Mouse (Mus musculus): ENCODE data around the gene Abca14. TPM values are rescaled to one million over a fixed set of nuclear protein-coding genes. Genes with fewer than 3 reads are reported as not detected.

The Abca14 gene
- not detected in 2 replicates for polyA plus RNA-seq (2015; fragmentation: Nextera tagmentation; extraction: Ambion mirVana)

DNA sequence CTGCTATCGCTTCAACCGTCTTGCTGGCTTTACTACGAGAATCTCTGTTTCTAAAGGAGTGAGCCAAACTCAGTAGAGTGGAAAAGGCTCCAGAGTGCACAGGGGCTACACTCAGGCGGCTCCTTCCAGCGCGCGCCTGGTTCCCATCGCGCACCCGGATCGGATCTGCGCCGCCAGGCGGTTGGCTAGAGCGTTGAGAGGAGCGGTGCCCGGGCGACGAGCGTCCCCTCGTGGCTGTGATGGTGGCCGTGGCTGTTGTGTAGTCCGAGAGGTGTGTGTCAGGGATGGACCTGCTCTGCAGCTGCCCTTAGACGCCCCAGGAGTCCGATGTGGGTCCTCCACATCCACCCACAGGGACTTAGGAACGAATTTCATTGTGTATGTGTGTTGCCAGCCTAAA lies at the start of gene Abca14:
Abca14 (plus strand) TSS at position 173 of the 400 bp plus-strand sequence.
- Histone ChIP-seq H3K27ac (ENCODE audit: low read length) (no peak within 1 kb of the TSS), H3K27me3 (ENCODE audit: control insufficient read depth, insufficient read depth, low read length) (peaks cover 14% of the 10 kb centered on the region), H3K9ac (ENCODE audit: low read length) (no peak within 1 kb of the TSS), H3K4me3 (replicated peaks; ENCODE audit: low read length) (no peak within 1 kb of the TSS), H3K4me2 (ENCODE audit: low read depth, low read length) (0 out of 2 replicates have a peak within 1 kb of the TSS, but pooled peaks have one; percentile 19), H3K36me3 (ENCODE audit: control insufficient read depth, insufficient read depth, low read length) (no peaks in the 10 kb centered on the region), H3K4me1 (ENCODE audit: control insufficient read depth, insufficient read depth, low read length) (peaks cover 10% of the 10 kb centered on the region; the same call in 1 of the 2 replicates), H3K9me3 (replicated peaks; ENCODE audit: control insufficient read depth, low read length) (no peaks in the 10 kb centered on the region)
- ATAC-seq (ENCODE audit: insufficient read depth, low FRiP score) = peak; percentile 80
- WGBS = 7% methylated on average over 26 of the region's 26 CpGs

DNA sequence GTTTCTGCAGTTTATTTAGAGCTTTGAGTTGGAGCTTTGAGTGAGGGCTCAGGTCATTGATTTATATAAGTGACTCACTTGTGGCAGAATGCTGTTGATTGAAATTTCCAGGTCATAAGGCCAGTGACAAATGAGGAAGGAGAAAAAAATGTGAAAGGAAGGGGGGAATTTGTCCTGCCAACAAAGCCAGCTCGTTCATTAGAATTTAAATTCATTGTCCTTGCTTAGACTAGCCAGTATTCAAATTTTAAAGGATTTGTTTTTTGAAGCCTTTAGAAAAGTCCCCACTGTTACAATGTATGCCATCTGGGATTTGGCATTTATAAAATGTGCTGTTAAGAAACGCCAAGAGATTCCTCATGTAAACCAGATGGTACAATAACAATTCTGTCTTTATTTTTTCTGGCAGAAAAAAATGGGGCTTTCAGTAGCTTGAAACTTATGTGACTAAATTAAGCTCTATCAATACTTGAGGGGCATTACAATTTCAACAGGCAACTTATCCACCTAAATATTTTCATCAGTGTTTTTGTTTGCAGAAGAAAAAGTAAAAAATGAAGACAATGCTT lies 46.8 kb upstream of the Abca14 start:
- 23% methylated on average over 2 of the region's 2 CpGs for WGBS

DNA sequence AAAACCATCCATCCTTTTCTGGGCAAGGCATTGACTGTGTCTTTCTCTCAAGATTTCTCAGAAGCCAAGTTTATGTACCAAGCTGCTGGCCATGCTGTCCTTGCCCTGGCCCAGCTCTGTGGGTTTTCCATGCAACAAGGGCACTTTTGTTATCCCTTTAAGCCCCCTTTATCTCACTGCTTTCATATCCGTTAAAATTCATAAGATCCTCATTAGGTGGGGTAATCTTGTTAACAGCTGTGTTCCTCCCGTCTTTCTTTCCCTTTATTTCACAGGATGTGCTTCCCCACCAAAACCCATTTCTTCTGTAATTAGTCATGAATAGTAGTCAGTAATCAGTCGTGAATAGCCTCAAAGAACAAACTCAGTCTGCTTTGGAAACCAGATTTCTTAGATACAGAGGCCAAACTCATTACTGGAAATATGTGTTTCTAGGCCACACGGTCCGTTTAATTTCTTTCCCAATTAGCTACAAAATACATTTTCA lies 46.1 kb upstream of the Abca14 start:
- H3K36me3 ChIP-seq (ENCODE audit: control insufficient read depth, insufficient read depth, low read length) = no peaks in the 10 kb centered on the region
- no peak overlapping the region for H3K4me2 ChIP-seq (ENCODE audit: low read depth, low read length)
- H3K27me3 ChIP-seq (ENCODE audit: control insufficient read depth, insufficient read depth, low read length) = no peaks in the 10 kb centered on the region
- no peaks in the 10 kb centered on the region for H3K9me3 ChIP-seq (replicated peaks; ENCODE audit: control insufficient read depth, low read length)
- no peak overlapping the region for H3K9ac ChIP-seq (ENCODE audit: low read length)
- ATAC-seq (ENCODE audit: insufficient read depth, low FRiP score) = no peak
- 46% methylated on average over 5 of the region's 5 CpGs for WGBS
- H3K4me1 ChIP-seq (ENCODE audit: control insufficient read depth, insufficient read depth, low read length) = no peaks in the 10 kb centered on the region
- no peak overlapping the region for H3K4me3 ChIP-seq (replicated peaks; ENCODE audit: low read length)
- no peak overlapping the region for H3K27ac ChIP-seq (ENCODE audit: low read length)

More for the DNA sequence above, 46.8 kb upstream of the Abca14 start:
- no peaks in the 10 kb centered on the region for H3K4me1 ChIP-seq (ENCODE audit: control insufficient read depth, insufficient read depth, low read length)
- no peaks in the 10 kb centered on the region for H3K9me3 ChIP-seq (replicated peaks; ENCODE audit: control insufficient read depth, low read length)
- H3K4me3 ChIP-seq (replicated peaks; ENCODE audit: low read length) = no peak overlapping the region
- no peaks in the 10 kb centered on the region for H3K27me3 ChIP-seq (ENCODE audit: control insufficient read depth, insufficient read depth, low read length)
- no peak overlapping the region for H3K4me2 ChIP-seq (ENCODE audit: low read depth, low read length)
- H3K27ac ChIP-seq (ENCODE audit: low read length) = no peak overlapping the region
- 0 out of 2 replicates have a peak, but pooled peaks have one; percentile 66 for ATAC-seq (ENCODE audit: insufficient read depth, low FRiP score)
- no peak overlapping the region for H3K9ac ChIP-seq (ENCODE audit: low read length)
- no peaks in the 10 kb centered on the region for H3K36me3 ChIP-seq (ENCODE audit: control insufficient read depth, insufficient read depth, low read length)

DNA sequence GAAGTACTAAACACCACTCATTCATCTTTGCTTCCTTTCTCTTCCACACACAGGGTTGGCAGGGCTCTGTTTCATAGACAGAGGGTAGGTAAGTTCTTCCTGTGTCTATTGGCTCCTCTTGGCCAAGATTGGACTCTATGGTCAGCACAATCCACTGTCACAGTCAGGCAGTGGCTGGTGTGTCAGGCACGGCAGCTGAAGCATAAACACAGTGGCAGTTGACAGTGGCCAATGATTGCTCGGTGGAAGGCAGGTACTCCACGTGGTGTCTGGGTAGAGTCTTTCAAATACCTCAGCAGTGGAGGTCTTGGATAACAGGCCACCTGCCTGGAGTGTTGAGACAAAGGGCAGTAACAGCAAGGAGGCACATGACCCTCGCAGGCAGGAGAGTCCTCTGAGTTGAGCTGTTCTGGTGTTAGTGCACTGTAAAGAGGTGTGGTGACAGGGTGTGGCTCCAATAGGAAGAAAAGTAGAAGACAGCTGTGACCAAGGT lies 45.6 kb upstream of the Abca14 start:
- no peaks in the 10 kb centered on the region for H3K9me3 ChIP-seq (replicated peaks; ENCODE audit: control insufficient read depth, low read length)
- H3K27ac ChIP-seq (ENCODE audit: low read length) = no peak overlapping the region
- H3K4me3 ChIP-seq (replicated peaks; ENCODE audit: low read length) = no peak overlapping the region
- H3K4me1 ChIP-seq (ENCODE audit: control insufficient read depth, insufficient read depth, low read length) = no peaks in the 10 kb centered on the region
- H3K9ac ChIP-seq (ENCODE audit: low read length) = no peak overlapping the region
- no peaks in the 10 kb centered on the region for H3K36me3 ChIP-seq (ENCODE audit: control insufficient read depth, insufficient read depth, low read length)
- H3K27me3 ChIP-seq (ENCODE audit: control insufficient read depth, insufficient read depth, low read length) = no peaks in the 10 kb centered on the region
- ATAC-seq (ENCODE audit: insufficient read depth, low FRiP score) = peak; percentile 73
- WGBS = 34% methylated on average over 4 of the region's 4 CpGs
- no peak overlapping the region for H3K4me2 ChIP-seq (ENCODE audit: low read depth, low read length)

DNA sequence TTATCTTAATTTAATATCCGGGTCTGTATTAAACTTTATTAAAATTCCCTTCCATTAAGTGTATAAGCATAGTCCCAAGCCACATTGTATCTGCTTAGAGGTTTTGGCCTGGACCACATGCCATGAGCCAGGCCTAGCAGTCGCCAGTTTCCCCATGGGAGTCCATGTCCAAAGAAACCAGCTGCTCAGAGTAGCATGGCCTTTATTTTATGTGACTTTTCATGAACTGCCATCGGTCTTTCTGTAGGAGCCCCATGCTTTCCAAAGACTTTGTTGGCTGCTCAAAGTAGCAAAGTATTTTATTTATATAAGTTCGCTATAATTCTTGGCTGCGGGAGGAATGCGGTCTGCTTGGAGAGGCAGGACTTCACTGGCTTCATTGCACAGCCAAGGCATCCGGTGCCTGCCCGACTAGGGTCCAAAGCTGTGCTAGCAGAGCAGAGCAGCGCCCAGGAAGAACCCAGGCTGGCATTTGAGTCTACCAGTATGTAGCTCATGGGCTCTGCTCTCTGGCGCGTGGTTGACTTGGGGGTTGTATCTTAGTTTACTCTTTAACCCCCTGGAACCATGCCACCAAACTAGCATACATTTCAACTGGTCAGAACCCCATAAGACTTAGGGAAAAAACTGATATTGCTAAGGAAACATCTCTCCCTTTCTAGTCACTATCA lies 40.0 kb upstream of the Abca14 start:
- H3K27ac ChIP-seq (ENCODE audit: low read length) = no peak overlapping the region
- H3K36me3 ChIP-seq (ENCODE audit: control insufficient read depth, insufficient read depth, low read length) = no peaks in the 10 kb centered on the region
- H3K4me1 ChIP-seq (ENCODE audit: control insufficient read depth, insufficient read depth, low read length) = no peaks in the 10 kb centered on the region
- H3K4me3 ChIP-seq (replicated peaks; ENCODE audit: low read length) = no peak overlapping the region
- ATAC-seq (ENCODE audit: insufficient read depth, low FRiP score) = no peak
- 77% methylated on average over 11 of the region's 11 CpGs for WGBS
- H3K4me2 ChIP-seq (ENCODE audit: low read depth, low read length) = no peak overlapping the region
- H3K27me3 ChIP-seq (ENCODE audit: control insufficient read depth, insufficient read depth, low read length) = no peaks in the 10 kb centered on the region
- no peak overlapping the region for H3K9ac ChIP-seq (ENCODE audit: low read length)
- H3K9me3 ChIP-seq (replicated peaks; ENCODE audit: control insufficient read depth, low read length) = no peaks in the 10 kb centered on the region

DNA sequence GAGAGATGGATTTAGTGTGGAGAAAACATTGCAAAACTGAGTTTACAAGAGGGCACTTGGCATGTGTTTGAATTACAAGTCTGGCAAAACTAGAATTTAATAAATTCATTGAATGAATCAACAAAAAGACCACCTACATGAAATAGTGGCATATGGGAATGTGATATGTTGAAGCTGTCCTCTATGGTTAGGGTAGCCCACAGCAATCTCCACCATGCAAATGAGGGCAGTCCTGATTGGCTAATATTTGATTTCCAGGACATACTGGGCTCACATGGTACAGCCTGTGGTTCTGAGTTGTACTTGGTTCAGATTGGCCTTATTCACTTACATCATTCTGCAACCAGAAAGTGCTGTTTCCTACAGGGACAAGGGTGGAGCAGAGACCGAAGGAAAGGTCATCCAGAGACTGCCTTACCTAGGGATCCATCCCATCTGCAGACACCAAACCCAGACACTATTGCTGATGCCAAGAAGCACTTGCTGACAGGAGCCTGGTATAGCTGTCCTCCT lies 31.5 kb upstream of the Abca14 start:
- no peaks in the 10 kb centered on the region for H3K27me3 ChIP-seq (ENCODE audit: control insufficient read depth, insufficient read depth, low read length)
- no peaks in the 10 kb centered on the region for H3K9me3 ChIP-seq (replicated peaks; ENCODE audit: control insufficient read depth, low read length)
- H3K4me2 ChIP-seq (ENCODE audit: low read depth, low read length) = no peak overlapping the region
- H3K27ac ChIP-seq (ENCODE audit: low read length) = no peak overlapping the region
- H3K4me3 ChIP-seq (replicated peaks; ENCODE audit: low read length) = no peak overlapping the region
- no peaks in the 10 kb centered on the region for H3K4me1 ChIP-seq (ENCODE audit: control insufficient read depth, insufficient read depth, low read length)
- H3K9ac ChIP-seq (ENCODE audit: low read length) = no peak overlapping the region
- no peaks in the 10 kb centered on the region for H3K36me3 ChIP-seq (ENCODE audit: control insufficient read depth, insufficient read depth, low read length)
- WGBS = 89% methylated on average over 1 of the region's 1 CpGs
- ATAC-seq (ENCODE audit: insufficient read depth, low FRiP score) = no peak

DNA sequence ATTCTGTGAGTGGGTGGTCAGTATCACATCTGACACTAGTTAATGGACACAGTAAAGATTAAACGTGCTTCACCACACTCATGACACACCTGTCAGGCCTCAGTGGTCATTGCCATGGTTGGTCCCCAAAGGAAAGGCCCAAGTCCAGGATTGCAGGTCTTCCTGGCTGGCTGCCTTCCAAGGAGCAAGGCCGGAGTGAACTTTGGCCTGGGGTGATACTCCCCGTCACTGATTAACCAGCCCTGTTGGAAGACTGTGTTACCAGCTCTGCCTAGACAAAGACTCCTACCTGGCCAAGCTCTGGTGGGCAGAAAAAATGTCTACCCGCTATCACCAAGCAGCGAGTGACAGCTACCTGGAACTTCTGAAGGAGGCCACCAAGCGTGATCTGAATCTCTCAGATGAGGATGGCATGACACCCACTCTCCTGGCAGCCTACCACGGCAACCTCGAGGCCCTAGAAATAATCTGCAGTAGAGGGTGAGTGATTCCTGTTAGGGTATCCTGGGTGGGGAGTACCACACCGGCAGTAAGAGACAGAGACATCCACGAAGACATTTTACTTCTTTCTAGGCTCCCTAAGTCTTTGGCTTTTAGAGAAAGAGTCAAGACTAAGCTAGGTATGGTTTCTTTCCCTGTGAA lies 30.0 kb upstream of the Abca14 start, which contains the start of gene Anks4b:
Anks4b (plus strand) TSS at position 256 of the 642 bp plus-strand sequence.
- ATAC-seq (ENCODE audit: insufficient read depth, low FRiP score) = peak; percentile 80
- Histone ChIP-seq H3K27ac (ENCODE audit: low read length) (no peak within 1 kb of the TSS), H3K4me2 (ENCODE audit: low read depth, low read length) (no peak within 1 kb of the TSS), H3K4me1 (ENCODE audit: control insufficient read depth, insufficient read depth, low read length) (no peaks in the 10 kb centered on the region), H3K4me3 (replicated peaks; ENCODE audit: low read length) (peak within 1 kb of the TSS; percentile 16; the same call in 1 of the 2 replicates), H3K36me3 (ENCODE audit: control insufficient read depth, insufficient read depth, low read length) (no peaks in the 10 kb centered on the region), H3K9me3 (replicated peaks; ENCODE audit: control insufficient read depth, low read length) (no peaks in the 10 kb centered on the region), H3K27me3 (ENCODE audit: control insufficient read depth, insufficient read depth, low read length) (no peaks in the 10 kb centered on the region), H3K9ac (ENCODE audit: low read length) (0 out of 2 replicates have a peak within 1 kb of the TSS, but pooled peaks have one; percentile 4)
- WGBS = 72% methylated on average over 10 of the region's 10 CpGs

DNA sequence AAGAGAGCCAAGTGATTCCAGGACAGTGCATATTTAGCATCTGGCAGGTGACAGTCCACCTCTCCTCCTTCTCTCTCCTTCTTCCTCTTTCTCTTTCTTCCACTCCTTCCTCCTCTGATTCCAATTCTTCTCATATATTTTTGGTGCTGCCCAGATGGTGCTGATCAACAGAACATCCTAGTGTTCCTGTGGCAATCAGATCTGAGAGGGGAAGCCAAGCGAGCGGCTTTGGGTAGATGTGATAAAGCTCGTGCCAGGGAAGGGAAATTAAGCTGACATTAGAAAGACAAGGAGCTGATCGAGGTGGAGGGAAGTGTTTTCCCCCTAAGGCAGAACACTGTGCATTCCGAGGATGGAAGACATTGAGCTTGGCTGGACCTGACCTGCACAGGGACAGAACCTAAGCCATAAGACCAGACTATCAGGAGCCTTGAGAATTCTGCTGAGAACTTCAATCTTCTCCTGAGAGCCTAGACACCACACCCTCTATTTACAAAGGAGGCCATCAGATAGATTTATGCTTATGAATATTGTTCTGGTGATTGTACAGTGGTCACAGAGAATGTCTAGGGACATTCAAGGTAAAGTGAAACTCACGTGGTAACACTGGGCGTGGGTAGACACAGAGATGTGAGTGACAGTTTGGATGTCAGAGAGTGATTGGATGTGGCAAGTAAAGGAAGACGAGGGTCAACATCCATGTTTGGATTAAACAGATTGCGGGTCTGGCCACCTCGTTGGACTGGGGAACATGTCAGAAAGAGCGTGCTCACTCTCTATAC lies 28.8 kb upstream of the Abca14 start:
- no peak overlapping the region for H3K4me2 ChIP-seq (ENCODE audit: low read depth, low read length)

More for the DNA sequence above, 28.8 kb upstream of the Abca14 start:
- Histone ChIP-seq H3K9ac (ENCODE audit: low read length) (no peak overlapping the region), H3K36me3 (ENCODE audit: control insufficient read depth, insufficient read depth, low read length) (no peaks in the 10 kb centered on the region), H3K27me3 (ENCODE audit: control insufficient read depth, insufficient read depth, low read length) (no peaks in the 10 kb centered on the region), H3K4me3 (replicated peaks; ENCODE audit: low read length) (peak overlapping the region; percentile 15; the same call in 1 of the 2 replicates), H3K27ac (ENCODE audit: low read length) (no peak overlapping the region), H3K4me1 (ENCODE audit: control insufficient read depth, insufficient read depth, low read length) (no peaks in the 10 kb centered on the region), H3K9me3 (replicated peaks; ENCODE audit: control insufficient read depth, low read length) (no peaks in the 10 kb centered on the region)
- 72% methylated on average over 11 of the region's 11 CpGs for WGBS
- ATAC-seq (ENCODE audit: insufficient read depth, low FRiP score) = peak; percentile 42; the same call in 1 of the 2 replicates
